Mouse (Mus musculus) stomach, embryonic 15.5 days (tissue): ENCODE results near the gene Gm13101. TPM values are rescaled to one million over a fixed set of nuclear protein-coding genes. Genes with fewer than 3 reads are reported as not detected.
"Not testable (repeated sequence)": the region's sequence is repeated elsewhere in the genome, so short reads cannot be mapped to it uniquely, and the experiment has no call there.

Experiments used
- ATAC-seq: fragments of 200-750 bp; cut with Nextera tagmentation; 2 replicates; pipeline ENCODE4 v1.8.0; 2017; ENCODE audit warnings: low read depth, moderate number of reproducible peaks, moderate TSS enrichment; ENCODE audit not compliant: insufficient read depth, low FRiP score
- H3K27ac ChIP-seq: fragments of 300-500 bp; sonication (generic); 2 replicates; pipeline ENCODE4 v1.5.1; 2015; ENCODE audit warnings: mild to moderate bottlenecking, inconsistent platforms
- H3K27me3 ChIP-seq: fragments of 300-500 bp; sonication (generic); replicated peaks from 2 replicates; pipeline ENCODE4 v1.6.1; 2015; ENCODE audit warnings: inconsistent platforms
- H3K36me3 ChIP-seq: fragments of 300-500 bp; sonication (generic); 2 replicates; pipeline ENCODE4 v1.6.1; 2015; ENCODE audit warnings: inconsistent platforms
- H3K4me1 ChIP-seq: fragments of 300-500 bp; sonication (generic); 2 replicates; pipeline ENCODE4 v1.6.1; 2015; ENCODE audit warnings: inconsistent platforms
- H3K4me2 ChIP-seq: fragments of 300-500 bp; sonication (generic); 2 replicates; pipeline ENCODE4 v1.6.1; 2015; ENCODE audit warnings: mild to moderate bottlenecking, inconsistent platforms
- H3K4me3 ChIP-seq: fragments of 300-500 bp; sonication (generic); replicated peaks from 2 replicates; pipeline ENCODE4 v1.5.1; 2015; ENCODE audit warnings: inconsistent platforms
- H3K9ac ChIP-seq: fragments of 300-500 bp; sonication (generic); 2 replicates; pipeline ENCODE4 v1.6.1; 2015; ENCODE audit warnings: inconsistent platforms
- H3K9me3 ChIP-seq: fragments of 300-500 bp; sonication (generic); 2 replicates; pipeline ENCODE4 v1.6.1; 2016; ENCODE audit warnings: inconsistent platforms
- WGBS: fragments of 180-500 bp; shearing (Covaris S2); methylation state at CpG from one replicate; pipeline ENCODE4 v1.1.7; 2015; 5-methylcytosine and 5-hydroxymethylcytosine counted together
- polyA plus RNA-seq: library from polyadenylated mRNA; unstranded; fragments of >200 nt; fragmentation: Nextera tagmentation; extraction: Ambion mirVana; gene quantifications from 2 replicates; pipeline ENCODE4 v1.2.1, GENCODE M21; 2015

Gene Gm13101
- not detected in 2 replicates for polyA plus RNA-seq

- 44% methylated on average over 2 of the region's 2 CpGs for WGBS
Measured at GRCm38 (mm10) chr4:143966850-143967249, at the start of gene Gm13101. Gene Gm13101 (minus strand): TSS chr4:143966950.

DNA sequence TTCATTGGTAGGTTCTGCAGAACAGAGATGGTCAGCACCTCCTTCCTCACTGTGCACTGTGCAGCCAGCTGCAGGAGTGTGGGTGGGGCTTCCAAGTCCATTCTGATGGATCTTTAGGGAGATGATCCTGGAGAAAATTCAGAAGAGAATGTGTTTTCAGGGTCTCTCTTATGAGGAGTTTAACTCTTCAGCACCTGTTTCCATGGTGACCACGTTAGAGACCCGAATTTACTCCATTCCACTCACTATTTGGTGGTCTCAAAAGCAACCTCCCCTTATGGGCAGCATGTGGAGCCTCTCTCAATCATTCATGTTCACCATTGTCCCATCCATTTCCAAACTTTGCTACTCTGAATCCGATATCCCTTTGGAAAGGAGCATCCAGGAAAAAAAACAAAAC is 27.5 kb upstream of the Gm13101 start, which contains the start of gene Pramef17:
Pramef17 (minus strand) TSS at position 101 of the 400 bp plus-strand sequence.
- not testable (repeated sequence) for H3K27ac ChIP-seq, H3K4me1 ChIP-seq, H3K9ac ChIP-seq, H3K27me3 ChIP-seq, H3K4me3 ChIP-seq, H3K4me2 ChIP-seq, H3K9me3 ChIP-seq, H3K36me3 ChIP-seq, ATAC-seq
- 48% methylated on average over 3 of the region's 3 CpGs for WGBS

More at GRCm38 (mm10) chr4:143966850-143967249, at the start of gene Gm13101:
- H3K36me3 ChIP-seq, H3K4me3 ChIP-seq, H3K4me1 ChIP-seq, H3K27me3 ChIP-seq, ATAC-seq, H3K9ac ChIP-seq, H3K27ac ChIP-seq, H3K9me3 ChIP-seq, H3K4me2 ChIP-seq: not testable (repeated sequence)

DNA sequence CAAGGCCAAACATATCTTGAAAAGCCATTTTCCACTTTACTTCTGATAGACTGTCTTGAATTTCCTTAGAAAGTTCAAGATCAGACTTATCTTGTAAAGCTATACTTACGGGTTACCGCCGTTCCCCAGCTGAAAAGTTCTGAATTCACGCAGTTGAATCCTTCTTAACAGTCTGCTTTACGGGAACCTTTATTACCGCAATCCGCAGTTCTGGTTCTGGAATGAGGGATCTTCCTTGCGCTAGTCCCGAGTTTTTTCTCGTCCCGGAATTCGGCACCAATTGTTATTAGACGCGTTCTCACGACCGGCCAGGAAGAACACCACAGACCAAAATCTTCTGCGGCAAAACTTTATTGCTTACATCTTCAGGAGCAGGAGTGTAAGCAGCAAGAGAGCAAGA is 21.4 kb upstream of the Gm13101 start:
- H3K9ac ChIP-seq, H3K4me2 ChIP-seq, H3K4me3 ChIP-seq, H3K36me3 ChIP-seq, H3K9me3 ChIP-seq, ATAC-seq, H3K4me1 ChIP-seq, H3K27ac ChIP-seq, H3K27me3 ChIP-seq: not testable (repeated sequence)
- WGBS: 94% methylated on average over 17 of the region's 17 CpGs

DNA sequence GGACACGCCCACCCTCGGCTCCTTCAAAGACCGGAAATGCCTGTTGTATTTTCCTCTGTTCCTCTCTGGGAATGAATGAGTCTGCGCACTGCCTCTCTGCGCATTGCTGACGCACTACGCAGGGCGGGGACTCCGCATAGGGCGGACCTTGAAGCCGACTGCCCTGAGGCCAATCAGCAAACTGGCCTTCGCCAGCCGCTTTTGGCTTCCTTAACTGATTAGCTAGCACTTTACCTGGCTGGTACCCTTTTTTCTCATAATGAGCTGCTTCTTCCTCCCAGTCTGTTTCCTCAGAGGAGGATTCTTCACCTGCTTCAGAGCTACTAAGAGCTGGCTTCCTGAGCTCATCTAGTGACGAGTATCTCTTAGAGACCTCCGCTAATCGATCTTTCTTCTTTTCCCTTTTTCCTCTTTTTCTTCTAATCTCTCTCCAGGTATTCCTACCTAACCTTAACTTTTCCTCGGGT is 20.8 kb upstream of the Gm13101 start:
- not testable (repeated sequence) for H3K4me2 ChIP-seq, H3K9ac ChIP-seq
- 86% methylated on average over 14 of the region's 17 CpGs for WGBS

GRCm38 (mm10) chr4:143985733-143986132 is 19.0 kb upstream of the Gm13101 start:
- not testable (repeated sequence) for H3K4me1 ChIP-seq, H3K27me3 ChIP-seq, H3K36me3 ChIP-seq, H3K9ac ChIP-seq, H3K9me3 ChIP-seq, H3K4me3 ChIP-seq, ATAC-seq, H3K27ac ChIP-seq, H3K4me2 ChIP-seq
- WGBS: 82% methylated on average over 6 of the region's 9 CpGs

More for the DNA sequence above, 20.8 kb upstream of the Gm13101 start:
- H3K36me3 ChIP-seq, H3K4me1 ChIP-seq, H3K27me3 ChIP-seq, H3K27ac ChIP-seq, H3K9me3 ChIP-seq, ATAC-seq, H3K4me3 ChIP-seq: not testable (repeated sequence)

DNA sequence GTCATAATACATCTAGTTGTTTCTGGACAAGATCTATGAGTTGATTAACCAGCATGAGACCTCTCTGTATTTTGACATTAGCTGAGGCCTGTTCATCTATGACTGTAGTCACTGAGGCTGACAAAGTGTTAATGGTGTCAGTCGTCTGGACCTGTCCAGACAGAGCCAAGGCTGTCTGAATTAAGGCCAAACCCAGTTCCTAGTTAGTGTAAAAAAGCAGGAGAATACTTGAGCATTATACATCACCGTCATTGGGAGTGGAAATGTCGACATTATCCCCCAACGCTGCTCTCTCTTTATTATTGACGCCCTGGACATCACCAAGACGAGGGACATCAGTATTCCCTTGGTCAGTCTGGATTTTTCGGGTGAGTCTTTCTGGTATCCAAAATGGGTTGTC is 18.4 kb upstream of the Gm13101 start:
- H3K9me3 ChIP-seq, H3K4me3 ChIP-seq, H3K4me1 ChIP-seq, H3K27me3 ChIP-seq, ATAC-seq, H3K4me2 ChIP-seq, H3K36me3 ChIP-seq, H3K9ac ChIP-seq, H3K27ac ChIP-seq: not testable (repeated sequence)
- WGBS: no CpG with 5 or more reads among the region's 7 CpGs

DNA sequence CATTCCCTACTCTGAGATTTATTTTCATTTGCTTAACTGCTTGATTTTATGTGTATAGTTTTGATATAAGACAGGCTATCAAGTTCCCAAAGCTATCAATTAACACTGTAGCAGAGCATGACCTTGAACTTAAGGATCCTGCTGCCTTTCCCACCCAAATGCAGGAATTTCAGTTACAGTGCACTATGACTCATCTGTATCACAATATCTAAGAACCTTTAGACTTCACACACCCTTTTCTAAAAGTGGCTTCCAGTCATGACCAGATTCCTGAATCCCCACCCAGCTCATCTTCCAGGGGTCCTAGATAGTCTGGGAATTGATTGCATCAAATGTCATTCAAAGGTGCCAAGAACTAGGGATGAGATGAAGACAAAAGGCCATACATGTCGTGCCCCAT is 16.7 kb upstream of the Gm13101 start:
- not testable (repeated sequence) for H3K4me2 ChIP-seq, H3K36me3 ChIP-seq, H3K9me3 ChIP-seq, H3K9ac ChIP-seq, H3K4me3 ChIP-seq, H3K27me3 ChIP-seq, ATAC-seq, H3K27ac ChIP-seq, H3K4me1 ChIP-seq
- 50% methylated on average over 1 of the region's 1 CpGs for WGBS

DNA sequence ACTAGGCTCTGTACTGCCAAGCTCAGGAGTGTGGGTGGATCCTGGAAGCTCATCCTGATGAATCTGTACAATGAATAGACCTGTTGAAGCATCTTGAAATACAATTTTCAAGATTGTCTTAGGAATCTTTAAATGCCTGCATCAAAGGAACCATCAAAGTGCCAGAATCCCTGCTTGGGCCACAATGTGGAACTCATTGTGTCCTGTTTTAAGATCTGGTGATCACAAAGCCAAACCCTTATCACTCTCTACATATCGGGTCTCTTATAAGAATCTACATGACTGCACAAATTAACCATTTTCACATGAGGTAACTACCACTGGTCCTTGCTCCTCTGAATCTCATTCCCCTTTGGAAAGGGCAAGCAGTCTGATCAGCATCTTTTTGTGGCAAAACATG is 15.8 kb downstream of the Gm13101 start, which contains the start of gene Pramef25:
Pramef25 (minus strand) TSS at position 101 of the 400 bp plus-strand sequence.
- H3K9ac ChIP-seq, H3K4me3 ChIP-seq, H3K36me3 ChIP-seq, H3K27me3 ChIP-seq, H3K9me3 ChIP-seq, ATAC-seq, H3K4me2 ChIP-seq, H3K27ac ChIP-seq, H3K4me1 ChIP-seq: not testable (repeated sequence)
- WGBS: 85% methylated on average over 1 of the region's 1 CpGs

Other genes starting within 250 kb of the Gm13101 start
- gene Gm13078, start 247.5 kb downstream of the Gm13101 start, polyA plus RNA-seq: not detected in 2 replicates
- not detected in 2 replicates for gene Gm13023, start 177.6 kb downstream of the Gm13101 start, polyA plus RNA-seq
- gene Gm13084, start 150.9 kb downstream of the Gm13101 start, polyA plus RNA-seq: not detected in 2 replicates
- not detected in 2 replicates for gene Gm13103, start 120.5 kb downstream of the Gm13101 start, polyA plus RNA-seq
- gene Pramef6, start 66.6 kb downstream of the Gm13101 start, polyA plus RNA-seq: not detected in 2 replicates
- gene Pramef25, start 15.9 kb downstream of the Gm13101 start, polyA plus RNA-seq: not detected in 2 replicates
- not detected in 2 replicates for gene Pramef17, start 27.4 kb upstream of the Gm13101 start, polyA plus RNA-seq
- not detected in 2 replicates for gene Pramel4, start 92.2 kb upstream of the Gm13101 start, polyA plus RNA-seq
- not detected in 2 replicates for gene Gm13102, start 139.5 kb upstream of the Gm13101 start, polyA plus RNA-seq
- not detected in 2 replicates for gene Oog3, start 195.7 kb upstream of the Gm13101 start, polyA plus RNA-seq
- gene Oog2, start 223.8 kb upstream of the Gm13101 start, polyA plus RNA-seq: not detected in 2 replicates
- not detected in 2 replicates for gene C87977, start 246.4 kb upstream of the Gm13101 start, polyA plus RNA-seq